Mouse (Mus musculus): Measurements from ENCODE around the gene Ahcy.
"Not testable (repeated sequence)": the region's sequence is repeated elsewhere in the genome, so short reads cannot be mapped to it uniquely, and the experiment has no call there.

Ahcy gene

GRCm38 (mm10) chr2:155019673-155020072, 54.6 kb downstream of the Ahcy start:
- DNase-seq (ENCODE audit: extremely low read depth, low read depth), result peak; percentile 67

DNA sequence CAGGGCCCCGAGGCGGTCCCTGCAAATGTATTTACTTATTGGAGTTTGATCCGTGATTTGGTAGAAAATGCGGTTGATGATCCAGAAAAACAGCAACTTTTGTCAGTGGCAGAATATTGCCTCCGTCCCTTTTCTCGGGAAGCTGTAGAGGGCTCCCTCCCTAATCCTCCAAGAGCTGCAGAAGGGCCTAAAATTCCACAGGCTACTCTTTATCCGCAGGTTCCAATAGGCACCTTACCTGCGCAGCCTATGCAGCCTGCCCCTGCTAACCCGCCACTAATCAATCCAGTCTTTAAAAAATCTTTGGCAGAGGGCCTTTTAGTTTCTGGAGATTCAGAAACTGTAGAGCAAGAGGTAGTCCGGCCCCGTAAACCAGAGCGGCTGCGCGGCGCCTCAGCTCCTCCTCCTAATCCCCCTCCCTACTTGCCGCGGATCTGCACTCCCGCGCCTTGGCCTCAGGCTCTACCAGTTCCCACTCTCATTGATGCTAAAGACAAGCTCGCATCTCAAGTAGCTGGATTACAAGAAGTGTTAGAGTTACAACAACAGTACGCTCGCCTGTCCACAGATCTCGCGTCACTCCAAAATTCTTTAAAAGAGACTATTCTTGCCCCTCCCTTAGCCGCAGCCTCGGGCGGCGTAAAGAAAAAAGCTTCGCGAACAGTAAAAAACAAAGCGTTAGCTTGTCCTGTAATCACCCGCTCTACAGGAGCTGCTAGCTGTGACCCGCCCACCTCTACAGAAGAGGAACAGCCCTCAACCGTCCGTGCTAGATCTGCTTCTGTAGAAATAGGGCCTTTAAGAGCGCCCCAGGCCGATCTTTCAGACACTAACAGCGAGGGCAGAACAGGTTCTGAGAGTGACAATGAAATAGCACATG, 55.3 kb downstream of the Ahcy start:
- peak; percentile 91 for DNase-seq (ENCODE audit: extremely low read depth, low read depth)

- not testable (repeated sequence) for DNase-seq (ENCODE audit: extremely low read depth, low read depth)
These were observed 56.0 kb downstream of the Ahcy start, which contains the start of gene Gm14226 for GRCm38 (mm10) chr2:155018251-155018755. TSS of gene Gm14226 (plus strand) at chr2:155018266.

- not testable (repeated sequence) for DNase-seq (ENCODE audit: extremely low read depth, low read depth)
These were observed 57.5 kb downstream of the Ahcy start for GRCm38 (mm10) chr2:155016751-155017150.

DNA sequence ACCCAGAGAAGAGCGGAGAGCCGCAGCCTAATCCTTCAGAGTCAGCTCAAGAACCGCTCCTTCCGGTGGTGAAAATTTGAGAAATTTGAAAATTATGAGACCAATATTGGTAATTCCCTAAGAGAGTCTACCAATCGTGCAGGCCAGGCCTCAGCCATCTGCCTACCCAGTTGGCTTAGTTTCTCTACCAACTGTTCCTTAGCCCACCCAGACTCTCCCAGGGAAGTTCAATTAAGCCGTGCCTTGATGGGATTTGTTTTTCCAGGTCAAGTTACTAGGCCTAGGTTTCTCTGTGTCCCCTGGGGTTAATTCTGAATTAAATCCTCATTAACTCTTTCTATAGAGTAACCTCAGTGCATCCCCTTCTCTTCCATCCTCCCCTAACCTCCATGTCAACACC, 61.3 kb downstream of the Ahcy start:
- no peak for DNase-seq (ENCODE audit: extremely low read depth, low read depth)

- DNase-seq (ENCODE audit: extremely low read depth, low read depth), result peak; percentile 52
These were observed 63.1 kb downstream of the Ahcy start for GRCm38 (mm10) chr2:155011086-155011656.

Measured in MEL-GATA-1-ER (cell line).